Mouse (Mus musculus): ENCODE measurements around the gene Zfp277. TPM values are rescaled to one million over a fixed set of nuclear protein-coding genes. Genes with fewer than 3 reads are reported as not detected.

The Zfp277 gene
- total RNA-seq, 4 experiments from 2014 or later, result 26.3 to 28.7 (median 26.9) TPM

Other genes with a start within 250 kb of the Zfp277 start
- gene Lsmem1, start 246.4 kb downstream of the Zfp277 start, total RNA-seq (2022), result 1 to 10 TPM in 1 of 4 experiments, under 1 TPM in 3; 0.66 to 1.5 (median 0.87) TPM
- 10 to 100 TPM; 80.1 to 95.4 (median 92.0) TPM for gene Ifrd1, start 197.4 kb downstream of the Zfp277 start, total RNA-seq (2022)
- 100 to 1,000 TPM; 196 to 242 (median 222) TPM for gene Dock4, start 50 bp upstream of the Zfp277 start, total RNA-seq (2022)